Mouse (Mus musculus): ENCODE results near the gene Slc25a41. TPM values are rescaled to one million over a fixed set of nuclear protein-coding genes. Genes with fewer than 3 reads are reported as not detected.

The Slc25a41 gene
- not detected in 2 replicates for polyA plus RNA-seq (2012; rRNA removed)

GRCm38 (mm10) chr17:57041554-57041953 lies at the start of gene Slc25a41:
Slc25a41 (minus strand) TSS chr17:57041654.
- H3K27ac ChIP-seq (ENCODE audit: insufficient read depth, low read length): no peak within 1 kb of the TSS
- H3K36me3 ChIP-seq (ENCODE audit: control insufficient read depth, insufficient read depth, low read length): no peaks in the 10 kb centered on the region
- no peak for DNase-seq (ENCODE audit: low read depth in 1 of 2, low spot score in 2 of 2)
- H3K4me1 ChIP-seq (ENCODE audit: control insufficient read depth, insufficient read depth, insufficient read length): no peaks in the 10 kb centered on the region
- no peaks in the 10 kb centered on the region; the same call in 1 of the 2 replicates for H3K27me3 ChIP-seq (ENCODE audit: control insufficient read depth, insufficient read depth, low read length)
- 87% methylated on average over 8 of the region's 8 CpGs for WGBS
- TF ChIP-seq CTCF (IDR thresholded peaks at IDR 0.05; ENCODE audit: extremely low read depth, insufficient read depth, insufficient read length, insufficient replicate concordance): no peak
- TF ChIP-seq POLR2A (IDR thresholded peaks at IDR 0.05; ENCODE audit: low read depth, low read length): no peak
- H3K4me3 ChIP-seq (ENCODE audit: extremely low read depth, insufficient read depth, insufficient read length): no peak within 1 kb of the TSS

- H3K4me3 ChIP-seq (ENCODE audit: extremely low read depth, insufficient read depth, insufficient read length): no peak within 1 kb of the TSS
- H3K4me1 ChIP-seq (ENCODE audit: control insufficient read depth, insufficient read depth, insufficient read length): no peaks in the 10 kb centered on the region
- WGBS: 39% methylated on average over 31 of the region's 31 CpGs
- no peaks in the 10 kb centered on the region for H3K27me3 ChIP-seq (ENCODE audit: control insufficient read depth, insufficient read depth, low read length)
- TF ChIP-seq CTCF (IDR thresholded peaks at IDR 0.05; ENCODE audit: extremely low read depth, insufficient read depth, insufficient read length, insufficient replicate concordance): no peak
- no peak for TF ChIP-seq POLR2A (IDR thresholded peaks at IDR 0.05; ENCODE audit: low read depth, low read length)
- H3K27ac ChIP-seq (ENCODE audit: insufficient read depth, low read length): no peak within 1 kb of the TSS
- no peaks in the 10 kb centered on the region for H3K36me3 ChIP-seq (ENCODE audit: control insufficient read depth, insufficient read depth, low read length)
- no peak for DNase-seq (ENCODE audit: low read depth in 1 of 2, low spot score in 2 of 2)
Observed at GRCm38 (mm10) chr17:57087049-57087832, 45.8 kb upstream of the Slc25a41 start, which contains the start of gene Tubb4a. Tubb4a (minus strand) TSS chr17:57087782.

- Histone ChIP-seq H3K4me3 (ENCODE audit: extremely low read depth, insufficient read depth, insufficient read length) (no peak overlapping the region), H3K4me1 (ENCODE audit: control insufficient read depth, insufficient read depth, insufficient read length) (no peaks in the 10 kb centered on the region), H3K36me3 (ENCODE audit: control insufficient read depth, insufficient read depth, low read length) (peaks cover 1% of the 10 kb centered on the region; the same call in 1 of the 2 replicates), H3K27ac (ENCODE audit: insufficient read depth, low read length) (no peak overlapping the region), H3K27me3 (ENCODE audit: control insufficient read depth, insufficient read depth, low read length) (no peaks in the 10 kb centered on the region)
- TF ChIP-seq POLR2A (IDR thresholded peaks at IDR 0.05; ENCODE audit: low read depth, low read length) (no peak), CTCF (IDR thresholded peaks at IDR 0.05; ENCODE audit: extremely low read depth, insufficient read depth, insufficient read length, insufficient replicate concordance) (no peak)
- WGBS: 89% methylated on average over 11 of the region's 11 CpGs
- DNase-seq (ENCODE audit: low read depth in 1 of 2, low spot score in 2 of 2): no peak
Observed at GRCm38 (mm10) chr17:57085970-57086757, 44.7 kb upstream of the Slc25a41 start.

GRCm38 (mm10) chr17:57082481-57082880 lies 41.0 kb upstream of the Slc25a41 start:
- H3K36me3 ChIP-seq (ENCODE audit: control insufficient read depth, insufficient read depth, low read length): peaks cover 2% of the 10 kb centered on the region; the same call in 1 of the 2 replicates
- no peak overlapping the region for H3K27ac ChIP-seq (ENCODE audit: insufficient read depth, low read length)
- no peak for TF ChIP-seq CTCF (IDR thresholded peaks at IDR 0.05; ENCODE audit: extremely low read depth, insufficient read depth, insufficient read length, insufficient replicate concordance)
- TF ChIP-seq POLR2A (IDR thresholded peaks at IDR 0.05; ENCODE audit: low read depth, low read length): no peak
- WGBS: 85% methylated on average over 5 of the region's 5 CpGs
- no peak overlapping the region for H3K4me3 ChIP-seq (ENCODE audit: extremely low read depth, insufficient read depth, insufficient read length)
- no peak for DNase-seq (ENCODE audit: low read depth in 1 of 2, low spot score in 2 of 2)
- H3K27me3 ChIP-seq (ENCODE audit: control insufficient read depth, insufficient read depth, low read length): no peaks in the 10 kb centered on the region
- peaks cover 8% of the 10 kb centered on the region; the same call in 1 of the 2 replicates for H3K4me1 ChIP-seq (ENCODE audit: control insufficient read depth, insufficient read depth, insufficient read length)

GRCm38 (mm10) chr17:57081234-57081842 lies 39.9 kb upstream of the Slc25a41 start:
- Histone ChIP-seq H3K4me3 (ENCODE audit: extremely low read depth, insufficient read depth, insufficient read length) (no peak overlapping the region), H3K36me3 (ENCODE audit: control insufficient read depth, insufficient read depth, low read length) (peaks cover 2% of the 10 kb centered on the region; the same call in 1 of the 2 replicates), H3K27me3 (ENCODE audit: control insufficient read depth, insufficient read depth, low read length) (no peaks in the 10 kb centered on the region), H3K4me1 (ENCODE audit: control insufficient read depth, insufficient read depth, insufficient read length) (peaks cover 18% of the 10 kb centered on the region; the same call in 1 of the 2 replicates), H3K27ac (ENCODE audit: insufficient read depth, low read length) (no peak overlapping the region)
- TF ChIP-seq CTCF (IDR thresholded peaks at IDR 0.05; ENCODE audit: extremely low read depth, insufficient read depth, insufficient read length, insufficient replicate concordance): no peak
- TF ChIP-seq POLR2A (IDR thresholded peaks at IDR 0.05; ENCODE audit: low read depth, low read length): no peak
- DNase-seq (ENCODE audit: low read depth in 1 of 2, low spot score in 2 of 2): no peak
- 95% methylated on average over 31 of the region's 31 CpGs for WGBS

- no peaks in the 10 kb centered on the region for H3K27me3 ChIP-seq (ENCODE audit: control insufficient read depth, insufficient read depth, low read length)
- H3K27ac ChIP-seq (ENCODE audit: insufficient read depth, low read length): no peak overlapping the region
- peaks cover 22% of the 10 kb centered on the region; the same call in 1 of the 2 replicates for H3K4me1 ChIP-seq (ENCODE audit: control insufficient read depth, insufficient read depth, insufficient read length)
- no peak for DNase-seq (ENCODE audit: low read depth in 1 of 2, low spot score in 2 of 2)
- 74% methylated on average over 3 of the region's 3 CpGs for WGBS
- no peak overlapping the region for H3K4me3 ChIP-seq (ENCODE audit: extremely low read depth, insufficient read depth, insufficient read length)
- H3K36me3 ChIP-seq (ENCODE audit: control insufficient read depth, insufficient read depth, low read length): peaks cover 4% of the 10 kb centered on the region; the same call in 1 of the 2 replicates
- TF ChIP-seq POLR2A (IDR thresholded peaks at IDR 0.05; ENCODE audit: low read depth, low read length) (no peak), CTCF (IDR thresholded peaks at IDR 0.05; ENCODE audit: extremely low read depth, insufficient read depth, insufficient read length, insufficient replicate concordance) (no peak)
Observed at GRCm38 (mm10) chr17:57079919-57080318, 38.5 kb upstream of the Slc25a41 start.
